Mouse (Mus musculus) E14TG2a.4 (cell line): ENCODE measurements around the gene Gm40460.
"Not testable (repeated sequence)": the region's sequence is repeated elsewhere in the genome, so short reads cannot be mapped to it uniquely, and the experiment has no call there.

ENCODE experiments used
- H3K27me3 ChIP-seq: 2 replicates; pipeline ENCODE4 v1.6.1; 2014; ENCODE audit warnings: low read length, control low read depth; ENCODE audit not compliant: insufficient read depth
- H3K36me3 ChIP-seq: 2 replicates; pipeline ENCODE4 v1.6.1; 2014; ENCODE audit warnings: low read length, control low read depth; ENCODE audit not compliant: insufficient read depth
- H3K4me1 ChIP-seq: replicated peaks from 2 replicates; pipeline ENCODE4 v1.6.1; 2014; ENCODE audit warnings: low read depth, low read length, control low read depth
- H3K4me3 ChIP-seq: replicated peaks from 2 replicates; pipeline ENCODE4 v1.5.1; 2014; ENCODE audit warnings: mild to moderate bottlenecking, low read length
- H3K9me3 ChIP-seq: 2 replicates; pipeline ENCODE4 v1.6.1; 2014; ENCODE audit warnings: low read length, control low read depth
- CTCF ChIP-seq: conservative IDR thresholded peaks from 2 replicates; pipeline ENCODE4 v1.5.1; 2014; ENCODE audit warnings: low read length
- NANOG ChIP-seq: IDR thresholded peaks from 2 replicates; pipeline ENCODE4 v1.6.1; 2014; ENCODE audit warnings: borderline replicate concordance, low read length, mixed read lengths
- POU5F1 ChIP-seq: IDR thresholded peaks from 2 replicates; pipeline ENCODE4 v1.6.1; 2014; ENCODE audit warnings: low read length, borderline replicate concordance

The Gm40460 gene

GRCm38 (mm10) chr7:142240978-142241377 lies at the start of gene Gm40460:
Gene Gm40460 (minus strand): TSS chr7:142241078.
- no peaks in the 10 kb centered on the region for H3K36me3 ChIP-seq
- TF ChIP-seq NANOG, result no peak
- no peak for TF ChIP-seq CTCF
- TF ChIP-seq POU5F1, result no peak
- no peak within 1 kb of the TSS for H3K4me3 ChIP-seq
- no peaks in the 10 kb centered on the region for H3K4me1 ChIP-seq
- peaks cover 27% of the 10 kb centered on the region for H3K9me3 ChIP-seq
- 0 out of 2 replicates have a peak, but pooled peaks cover 3% of the 10 kb centered on the region for H3K27me3 ChIP-seq

GRCm38 (mm10) chr7:142285910-142286612 lies 45.2 kb upstream of the Gm40460 start:
- H3K4me1 ChIP-seq, result not testable (repeated sequence)

GRCm38 (mm10) chr7:142285130-142285835 lies 44.4 kb upstream of the Gm40460 start:
- TF ChIP-seq NANOG, result no peak
- TF ChIP-seq CTCF, result no peak
- no peak for TF ChIP-seq POU5F1
- H3K9me3 ChIP-seq, result peaks cover 14% of the 10 kb centered on the region
- no peak overlapping the region for H3K4me3 ChIP-seq
- H3K36me3 ChIP-seq, result no peaks in the 10 kb centered on the region
- H3K4me1 ChIP-seq, result peaks cover 10% of the 10 kb centered on the region
- peaks cover 60% of the 10 kb centered on the region for H3K27me3 ChIP-seq

More at GRCm38 (mm10) chr7:142285910-142286612, 45.2 kb upstream of the Gm40460 start:
- peaks cover 21% of the 10 kb centered on the region for H3K9me3 ChIP-seq
- H3K36me3 ChIP-seq, H3K4me3 ChIP-seq: not testable (repeated sequence)
- H3K27me3 ChIP-seq, result peaks cover 54% of the 10 kb centered on the region

GRCm38 (mm10) chr7:142284615-142285080 lies 43.8 kb upstream of the Gm40460 start:
- H3K4me1 ChIP-seq, result peaks cover 10% of the 10 kb centered on the region
- TF ChIP-seq CTCF (peak; percentile 74), NANOG (peak; percentile 29; the same call in 1 of the 2 replicates), POU5F1 (no peak)
- peak overlapping the region; percentile 81 for H3K4me3 ChIP-seq
- H3K36me3 ChIP-seq, result no peaks in the 10 kb centered on the region
- peaks cover 67% of the 10 kb centered on the region for H3K27me3 ChIP-seq
- H3K9me3 ChIP-seq, result peaks cover 7% of the 10 kb centered on the region

GRCm38 (mm10) chr7:142284023-142284591 lies 43.2 kb upstream of the Gm40460 start:
- Histone ChIP-seq H3K36me3 (no peaks in the 10 kb centered on the region), H3K4me3 (peak overlapping the region; percentile 81), H3K9me3 (peaks cover 2% of the 10 kb centered on the region), H3K27me3 (peaks cover 70% of the 10 kb centered on the region), H3K4me1 (peaks cover 10% of the 10 kb centered on the region)
- TF ChIP-seq POU5F1 (no peak), NANOG (no peak), CTCF (no peak)

GRCm38 (mm10) chr7:142282847-142283246 lies 42.0 kb upstream of the Gm40460 start:
- not testable (repeated sequence) for H3K36me3 ChIP-seq, H3K4me1 ChIP-seq, H3K9me3 ChIP-seq, H3K4me3 ChIP-seq
- H3K27me3 ChIP-seq, result peaks cover 70% of the 10 kb centered on the region

GRCm38 (mm10) chr7:142279291-142279690 lies 38.4 kb upstream of the Gm40460 start:
- not testable (repeated sequence) for H3K36me3 ChIP-seq, H3K9me3 ChIP-seq
- H3K27me3 ChIP-seq, result peaks cover 47% of the 10 kb centered on the region

GRCm38 (mm10) chr7:142278183-142278582 lies 37.3 kb upstream of the Gm40460 start:
- H3K4me3 ChIP-seq, H3K4me1 ChIP-seq, H3K36me3 ChIP-seq, H3K9me3 ChIP-seq: not testable (repeated sequence)
- H3K27me3 ChIP-seq, result peaks cover 36% of the 10 kb centered on the region
- TF ChIP-seq CTCF, result peak; percentile 52

More at GRCm38 (mm10) chr7:142279291-142279690, 38.4 kb upstream of the Gm40460 start:
- H3K4me1 ChIP-seq, H3K4me3 ChIP-seq: not testable (repeated sequence)

- H3K4me3 ChIP-seq, H3K9me3 ChIP-seq, H3K27me3 ChIP-seq, H3K4me1 ChIP-seq, H3K36me3 ChIP-seq: not testable (repeated sequence)
Observed at GRCm38 (mm10) chr7:142274263-142274662, 33.4 kb upstream of the Gm40460 start, which contains the start of gene Gm4559. Gene Gm4559 (minus strand): TSS chr7:142274363.

GRCm38 (mm10) chr7:142258254-142258653 lies 17.4 kb upstream of the Gm40460 start, which contains the start of gene Gm2431:
Gene Gm2431 (minus strand): TSS chr7:142258354.
- not testable (repeated sequence) for H3K4me3 ChIP-seq, H3K9me3 ChIP-seq, H3K4me1 ChIP-seq, H3K36me3 ChIP-seq
- peaks cover 17% of the 10 kb centered on the region for H3K27me3 ChIP-seq
